ENCODE assay signal across 15 mouse cellular contexts in the genomic region with DNA sequence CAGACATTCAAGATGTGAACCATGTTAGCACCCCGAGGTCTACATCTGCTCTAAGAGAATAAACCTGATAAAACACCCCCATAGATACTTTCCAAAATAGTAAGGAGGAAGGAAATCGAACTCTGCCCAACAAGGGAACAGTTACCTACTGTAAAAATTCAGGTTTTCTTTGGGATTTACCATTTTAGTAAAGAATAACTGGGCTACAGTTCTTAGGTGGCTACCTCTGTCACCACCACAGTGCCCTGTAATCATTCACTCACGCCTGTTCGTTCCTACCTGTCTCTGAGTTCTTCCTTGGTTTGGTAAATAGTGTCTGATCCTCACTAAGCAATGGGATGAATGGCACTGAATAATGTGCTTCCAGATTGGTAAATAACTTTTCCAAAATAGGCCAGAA.
"Had no signal": no experiment of that assay in that cellular context is flagged by ENCODE, and none has a peak within 500 bp of the region (broad histone marks: within the 10 kb centered on the region; RNA-seq: fewer than 3 reads in every experiment).

No protein-coding gene starts in this region.

- H3K9me3 ChIP-seq: neural tube, embryonic 15.5 days; stomach, embryonic 15.5 days had no signal

- H3K36me3 ChIP-seq: neural tube, embryonic 15.5 days; stomach, embryonic 15.5 days had no signal

- H3K4me3 ChIP-seq: neural tube, embryonic 15.5 days; stomach, embryonic 15.5 days had no signal

- H3K27ac ChIP-seq: neural tube, embryonic 15.5 days; stomach, embryonic 15.5 days; stomach, postnatal 0 days had no signal

- DNase-seq: retina, postnatal 1 day; right cerebral cortex, adult 18-20 months; right cerebral cortex, postnatal 14 days; right cerebral cortex, postnatal 25 days; right cerebral cortex, postnatal 4 days; spleen, adult 18-20 months; thymus, adult 18-20 months; thymus, adult 2 months; thymus, postnatal 14 days; thymus, postnatal 25 days; thymus, postnatal 36 days; thymus, postnatal 4 days had no signal

- H3K4me1 ChIP-seq: stomach, embryonic 15.5 days had no signal

- H3K9ac ChIP-seq: neural tube, embryonic 15.5 days; stomach, embryonic 15.5 days had no signal

- H3K4me2 ChIP-seq: neural tube, embryonic 15.5 days; stomach, embryonic 15.5 days had no signal

- H3K27me3 ChIP-seq: neural tube, embryonic 15.5 days; stomach, embryonic 15.5 days had no signal
